Mouse (Mus musculus) megakaryocyte, embryonic 14.5 days (primary cell): ENCODE measurements around the gene Als2cr12.
"Not testable (repeated sequence)": the region's sequence is repeated elsewhere in the genome, so short reads cannot be mapped to it uniquely, and the experiment has no call there.

ENCODE experiments used
- FLI1 ChIP-seq: IDR thresholded peaks from 2 replicates; pipeline ENCODE4 v1.6.1; 2012; ENCODE audit warnings: low read length, inconsistent platforms, mixed read lengths
- GATA1 ChIP-seq: IDR thresholded peaks from 3 replicates; pipeline ENCODE4 v1.6.1; 2012; ENCODE audit warnings: mixed read lengths, low read length, inconsistent platforms, borderline replicate concordance

- not testable (repeated sequence) for TF ChIP-seq GATA1, FLI1
Observed at GRCm38 (mm10) chr1:58609591-58609990, 86.2 kb downstream of the Als2cr12 start.
